In genomic region chr8:92362396-92363115, GRCm38 (mm10) we compare ENCODE assay signal across 9 mouse cellular contexts. TPM values are rescaled to one million over a fixed set of nuclear protein-coding genes. Genes with fewer than 3 reads are reported as not detected.
DNase-seq lines count a peak whose midpoint lies in the region; ATAC-seq and TF ChIP-seq lines count a peak whose summit lies in the region.
"Had no signal": no experiment of that assay in that cellular context is flagged by ENCODE, and none has a peak within 500 bp of the region (broad histone marks: within the 10 kb centered on the region; RNA-seq: fewer than 3 reads in every experiment).

No protein-coding gene starts in this region.

- TF ChIP-seq CTCF in lung, embryonic 14.5 days (IDR thresholded peaks at IDR 0.05; ENCODE audit: low read depth): no peak

- H3K27ac ChIP-seq in forebrain, embryonic 10.5 days: 0 out of 2 replicates have a peak overlapping the region, but pooled peaks have one; percentile 71
- H3K27ac ChIP-seq in forebrain, embryonic 15.5 days (replicated peaks): no peak overlapping the region
- peak overlapping the region; percentile 85 for H3K27ac ChIP-seq in lung, embryonic 14.5 days (ENCODE audit: low read depth)
- H3K27ac ChIP-seq in midbrain, embryonic 11.5 days (ENCODE audit: low read depth, low read length): peak overlapping the region; percentile 92
- H3K27ac ChIP-seq: liver, embryonic 15.5 days had no signal

- WGBS in forebrain, embryonic 10.5 days: 3% methylated on average over 15 of the region's 15 CpGs
- 4% methylated on average over 15 of the region's 15 CpGs for WGBS in forebrain, embryonic 15.5 days
- WGBS in lung, embryonic 14.5 days: 4% methylated on average over 15 of the region's 15 CpGs
- 2% methylated on average over 15 of the region's 15 CpGs for WGBS in midbrain, embryonic 11.5 days

- H3K9ac ChIP-seq in forebrain, embryonic 15.5 days (replicated peaks): no peak overlapping the region
- peak overlapping the region; percentile 68 for H3K9ac ChIP-seq in lung, embryonic 14.5 days
- H3K9ac ChIP-seq in midbrain, embryonic 11.5 days (ENCODE audit: low read length): peak overlapping the region; percentile 74
- H3K9ac ChIP-seq: liver, embryonic 15.5 days had no signal

- peaks cover 100% of the 10 kb centered on the region for H3K27me3 ChIP-seq in forebrain, embryonic 10.5 days (ENCODE audit: poor library complexity, severe bottlenecking)
- H3K27me3 ChIP-seq in forebrain, embryonic 15.5 days: peaks cover 76% of the 10 kb centered on the region
- peaks cover 94% of the 10 kb centered on the region for H3K27me3 ChIP-seq in lung, embryonic 14.5 days (ENCODE audit: insufficient read depth, low read length)
- H3K27me3 ChIP-seq in midbrain, embryonic 11.5 days (ENCODE audit: control insufficient read depth, insufficient read depth, low read length): peaks cover 14% of the 10 kb centered on the region

- H3K36me3 ChIP-seq in forebrain, embryonic 10.5 days (replicated peaks): peaks cover 8% of the 10 kb centered on the region; the same call in 1 of the 2 replicates
- H3K36me3 ChIP-seq in forebrain, embryonic 15.5 days: no peaks in the 10 kb centered on the region
- H3K36me3 ChIP-seq in lung, embryonic 14.5 days (ENCODE audit: insufficient read depth): peaks cover 12% of the 10 kb centered on the region; the same call in 1 of the 2 replicates
- peaks cover 4% of the 10 kb centered on the region; the same call in 1 of the 2 replicates for H3K36me3 ChIP-seq in midbrain, embryonic 11.5 days (ENCODE audit: control insufficient read depth, insufficient read depth, low read length)
- H3K36me3 ChIP-seq: liver, embryonic 15.5 days had no signal

- peak; percentile 43 for DNase-seq in forebrain, embryonic 10.5 days (ENCODE audit: extremely low spot score, low spot score)
- DNase-seq in lung, embryonic 14.5 days: no peak
- DNase-seq in lung, postnatal 10 days: no peak
- DNase-seq in midbrain, embryonic 11.5 days (ENCODE audit: low spot score, missing footprints): no peak
- peak; percentile 23 for DNase-seq in yolk sac, embryonic 10.5 days (ENCODE audit: low spot score)
- DNase-seq in ovary, postnatal 36 days (ENCODE audit: low spot score): no peak

- peak overlapping the region; percentile 67 for H3K4me3 ChIP-seq in forebrain, embryonic 10.5 days
- no peak overlapping the region for H3K4me3 ChIP-seq in forebrain, embryonic 15.5 days
- H3K4me3 ChIP-seq in lung, embryonic 14.5 days (ENCODE audit: low read depth, low read length): peak overlapping the region; percentile 36
- H3K4me3 ChIP-seq in midbrain, embryonic 11.5 days (ENCODE audit: low read depth, low read length): peak overlapping the region; percentile 56
- H3K4me3 ChIP-seq: liver, embryonic 15.5 days had no signal

- peaks cover 90% of the 10 kb centered on the region for H3K4me1 ChIP-seq in forebrain, embryonic 10.5 days
- peaks cover 40% of the 10 kb centered on the region for H3K4me1 ChIP-seq in forebrain, embryonic 15.5 days
- no peaks in the 10 kb centered on the region for H3K4me1 ChIP-seq in lung, embryonic 14.5 days (ENCODE audit: insufficient read depth)
- H3K4me1 ChIP-seq in midbrain, embryonic 11.5 days (ENCODE audit: control insufficient read depth, insufficient read depth, low read length): peaks cover 38% of the 10 kb centered on the region

- H3K4me2 ChIP-seq in forebrain, embryonic 15.5 days (replicated peaks): no peak overlapping the region
- H3K4me2 ChIP-seq in lung, embryonic 14.5 days: peak overlapping the region; percentile 55
- peak overlapping the region; percentile 81 for H3K4me2 ChIP-seq in midbrain, embryonic 11.5 days
- H3K4me2 ChIP-seq: liver, embryonic 15.5 days had no signal

- H3K9me3 ChIP-seq in forebrain, embryonic 10.5 days: no peaks in the 10 kb centered on the region
- no peaks in the 10 kb centered on the region for H3K9me3 ChIP-seq in forebrain, embryonic 15.5 days
- no peaks in the 10 kb centered on the region for H3K9me3 ChIP-seq in lung, embryonic 14.5 days (ENCODE audit: low read depth, low read length)
- no peaks in the 10 kb centered on the region for H3K9me3 ChIP-seq in midbrain, embryonic 11.5 days (ENCODE audit: control insufficient read depth, low read length)
- H3K9me3 ChIP-seq: liver, embryonic 15.5 days had no signal

- ATAC-seq in forebrain, embryonic 15.5 days (replicated peaks): no peak
- no peak for ATAC-seq in lung, embryonic 14.5 days (ENCODE audit: insufficient read depth)
- ATAC-seq in midbrain, embryonic 11.5 days (ENCODE audit: low FRiP score): no peak
- ATAC-seq in frontal cortex, adult (ENCODE audit: low TSS enrichment): no peak

RNA-seq across cellular contexts. Expression of gene Irx5, which starts 5.1 kb away (rescaled TPM):
- polyA plus RNA-seq in forebrain, embryonic 10.5 days (2016; fragmentation: Nextera tagmentation; extraction: Ambion mirVana): 4.4 and 4.9 TPM in 2 replicates
- polyA plus RNA-seq in forebrain, embryonic 15.5 days (2015; fragmentation: Nextera tagmentation; extraction: Ambion mirVana): 0.85 and 0.88 TPM in 2 replicates
- 18.5 and 22.4 TPM in 2 replicates for polyA plus RNA-seq in lung, embryonic 14.5 days (2014; fragmentation: Nextera tagmentation; extraction: Ambion mirVana)
- polyA plus RNA-seq in midbrain, embryonic 11.5 days (2014; fragmentation: Nextera tagmentation; extraction: Ambion mirVana): 40.5 and 43.2 TPM in 2 replicates
- polyA plus RNA-seq: liver, embryonic 15.5 days had no signal

Comparison
In these comparisons a context has a peak if more than half of its experiments do, and no peak if none do; other contexts are left out.
1. DNase-seq: peak in forebrain, embryonic 10.5 days (single experiment) and yolk sac, embryonic 10.5 days (single experiment); none in lung, embryonic 14.5 days (single experiment), lung, postnatal 10 days (single experiment), midbrain, embryonic 11.5 days (single experiment) and ovary, postnatal 36 days (single experiment).